30 mouse cellular contexts compared by ENCODE assay signal in the genomic region with DNA sequence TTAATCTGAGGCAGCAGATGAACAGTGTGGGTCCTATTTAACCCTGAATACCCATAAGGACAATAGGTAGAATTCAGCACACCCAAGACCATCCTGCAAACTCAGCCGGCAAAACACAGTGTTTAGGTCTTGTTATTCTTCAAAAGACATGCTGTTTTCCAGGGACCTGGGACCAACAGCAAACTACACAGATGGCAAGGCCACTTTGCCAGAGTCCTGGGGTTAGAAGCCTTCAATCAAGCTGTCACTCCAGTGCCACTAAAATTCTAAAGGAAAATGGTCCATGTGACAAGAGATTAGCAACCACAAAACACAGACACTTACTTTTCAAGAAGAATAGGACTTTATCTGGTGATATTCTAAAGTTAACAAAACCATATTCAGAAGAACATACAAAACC.
DNase-seq lines count a peak whose midpoint lies in the region; ATAC-seq lines count a peak whose summit lies in the region.
"Had no signal": no experiment of that assay in that cellular context is flagged by ENCODE, and none has a peak within 500 bp of the region (broad histone marks: within the 10 kb centered on the region; RNA-seq: fewer than 3 reads in every experiment).

No protein-coding gene starts in this region.

- H3K4me3 ChIP-seq in midbrain, embryonic 13.5 days (replicated peaks): no peak overlapping the region
- H3K4me3 ChIP-seq: erythroblast, embryonic 14.5 days; forebrain, embryonic 13.5 days; hindbrain, embryonic 13.5 days; layer of hippocampus, adult 2 months; limb, embryonic 10.5 days; limb, embryonic 15.5 days; liver, embryonic 13.5 days; neural tube, embryonic 15.5 days had no signal

- H3K4me1 ChIP-seq in midbrain, embryonic 13.5 days (replicated peaks): no peaks in the 10 kb centered on the region; the same call in 1 of the 2 replicates

- no peaks in the 10 kb centered on the region for H3K9me3 ChIP-seq in midbrain, embryonic 13.5 days
- H3K9me3 ChIP-seq: forebrain, embryonic 13.5 days; hindbrain, embryonic 13.5 days; limb, embryonic 10.5 days; limb, embryonic 15.5 days; liver, embryonic 13.5 days; neural tube, embryonic 15.5 days had no signal

- H3K36me3 ChIP-seq in midbrain, embryonic 13.5 days: no peaks in the 10 kb centered on the region
- H3K36me3 ChIP-seq: hindbrain, embryonic 13.5 days; limb, embryonic 10.5 days; limb, embryonic 15.5 days; liver, embryonic 13.5 days; neural tube, embryonic 15.5 days had no signal

- no peak overlapping the region for H3K9ac ChIP-seq in midbrain, embryonic 13.5 days (replicated peaks)
- H3K9ac ChIP-seq: forebrain, embryonic 13.5 days; hindbrain, embryonic 13.5 days; limb, embryonic 15.5 days; liver, embryonic 13.5 days; neural tube, embryonic 15.5 days had no signal

- no peak for DNase-seq in cerebellum, postnatal 4 days (ENCODE audit: low spot score in 2 of 2)
- peak; percentile 40 for DNase-seq in left cerebral cortex, postnatal 4 days
- no peak for DNase-seq in left cerebral cortex, adult 18-20 months (ENCODE audit: low spot score in 2 of 2)
- DNase-seq in cerebellum, adult 9-11 months: peak; percentile 75
- DNase-seq in kidney, postnatal 36 days: no peak
- DNase-seq: adrenal gland, adult 8-10 months; heart, postnatal 36 days; kidney, adult 11 months; kidney, postnatal 25 days; liver, embryonic 13.5 days; lung, adult 18-20 months; lung, postnatal 4 days; midbrain, embryonic 14.5 days; retina, postnatal 1 day; right cerebral cortex, postnatal 14 days; thymus, postnatal 4 days had no signal

- intact Hi-C loops in left cerebral cortex, postnatal 4 days (cut with DNase I): no loop called here

- peak; percentile 43; the same call in 1 of the 2 replicates for ATAC-seq in cerebellum, adult (ENCODE audit: insufficient number of reproducible peaks, low FRiP score, low TSS enrichment)
- no peak for ATAC-seq in granulocyte monocyte progenitor cell, adult 5-6 weeks (replicated peaks; ENCODE audit: poor library complexity, severe bottlenecking)
- no peak for ATAC-seq in midbrain, embryonic 13.5 days
- ATAC-seq: forebrain, embryonic 13.5 days; inflammation-experienced regulatory T-cells, adult 6 months; lung, postnatal 0 days had no signal

- no peak overlapping the region for H3K27ac ChIP-seq in midbrain, embryonic 13.5 days
- H3K27ac ChIP-seq: forebrain, embryonic 13.5 days; hindbrain, embryonic 13.5 days; layer of hippocampus, adult 2 months; limb, embryonic 10.5 days; limb, embryonic 15.5 days; liver, embryonic 13.5 days; neural tube, embryonic 15.5 days had no signal

- no peaks in the 10 kb centered on the region for H3K27me3 ChIP-seq in midbrain, embryonic 13.5 days
- H3K27me3 ChIP-seq: CH12.LX; forebrain, embryonic 13.5 days; hindbrain, embryonic 13.5 days; limb, embryonic 15.5 days; liver, embryonic 13.5 days; neural tube, embryonic 15.5 days had no signal

- WGBS in midbrain, embryonic 13.5 days: 74% methylated on average over 1 of the region's 1 CpGs

- H3K4me2 ChIP-seq in midbrain, embryonic 13.5 days (replicated peaks): no peak overlapping the region
- H3K4me2 ChIP-seq: forebrain, embryonic 13.5 days; heart, embryonic 11.5 days; hindbrain, embryonic 13.5 days; limb, embryonic 15.5 days; liver, embryonic 13.5 days; neural tube, embryonic 15.5 days had no signal

Comparison
In these comparisons a context has a peak if more than half of its experiments do, and no peak if none do; other contexts are left out.
1. DNase-seq: peak in left cerebral cortex, postnatal 4 days (single experiment) and cerebellum, adult 9-11 months (single experiment); none in cerebellum, postnatal 4 days (0 of 2), left cerebral cortex, adult 18-20 months (0 of 2) and kidney, postnatal 36 days (0 of 2).